Mouse (Mus musculus) embryonic facial prominence, embryonic 11.5 days (tissue): ENCODE data around the gene Satb1. TPM values are rescaled to one million over a fixed set of nuclear protein-coding genes. Genes with fewer than 3 reads are reported as not detected.

Source experiments
- ATAC-seq: fragments of 200-750 bp; cut with Nextera tagmentation; replicated peaks from 2 replicates; pipeline ENCODE4 v1.8.0; 2017; ENCODE audit warnings: low read depth; ENCODE audit not compliant: insufficient number of reproducible peaks, low FRiP score, low TSS enrichment
- DNase-seq: peaks from one replicate; pipeline ENCODE4 v3.0.0-alpha.2; 2015; ENCODE audit warnings: low spot score
- H3K27ac ChIP-seq: fragments of 300-500 bp; sonication (generic); replicated peaks from 2 replicates; pipeline ENCODE4 v1.5.1; 2014; ENCODE audit warnings: mild to moderate bottlenecking, low read depth, low read length, control low read depth
- H3K27me3 ChIP-seq: fragments of 300-500 bp; sonication (generic); 2 replicates; pipeline ENCODE4 v1.6.1; 2014; ENCODE audit warnings: mild to moderate bottlenecking, low read length, moderate library complexity, mixed read lengths; ENCODE audit not compliant: control insufficient read depth, insufficient read depth
- H3K36me3 ChIP-seq: fragments of 300-500 bp; sonication (generic); replicated peaks from 2 replicates; pipeline ENCODE4 v1.6.1; 2014; ENCODE audit warnings: low read depth, mild to moderate bottlenecking, low read length, moderate library complexity, mixed read lengths; ENCODE audit not compliant: control insufficient read depth, insufficient read depth
- H3K4me1 ChIP-seq: fragments of 300-500 bp; sonication (generic); 2 replicates; pipeline ENCODE4 v1.6.1; 2014; ENCODE audit warnings: low read length, mixed read lengths; ENCODE audit not compliant: control insufficient read depth, insufficient read depth
- H3K4me2 ChIP-seq: fragments of 300-500 bp; sonication (generic); 2 replicates; pipeline ENCODE4 v1.6.1; 2014; ENCODE audit warnings: low read depth, mild to moderate bottlenecking, control low read depth, low read length, moderate library complexity
- H3K4me3 ChIP-seq: fragments of 300-500 bp; sonication (generic); 2 replicates; pipeline ENCODE4 v1.5.1; 2014; ENCODE audit warnings: low read depth, low read length, control low read depth
- H3K9ac ChIP-seq: fragments of 300-500 bp; sonication (generic); replicated peaks from 2 replicates; pipeline ENCODE4 v1.6.1; 2014; ENCODE audit warnings: mild to moderate bottlenecking, control low read depth, low read length
- H3K9me3 ChIP-seq: fragments of 300-500 bp; sonication (generic); replicated peaks from 2 replicates; pipeline ENCODE4 v1.6.1; 2016; ENCODE audit warnings: mild to moderate bottlenecking, low read length, inconsistent platforms, mixed read lengths; ENCODE audit not compliant: control insufficient read depth
- WGBS: fragments of 180-500 bp; shearing (Covaris S2); extraction: QIAGEN DNeasy Blood & Tissue Kit; methylation state at CpG from one replicate; pipeline ENCODE4 v1.1.7; 2014; 5-methylcytosine and 5-hydroxymethylcytosine counted together
- polyA plus RNA-seq: library from polyadenylated mRNA; unstranded; fragments of >200 nt; fragmentation: Nextera tagmentation; extraction: Ambion mirVana; gene quantifications from 2 replicates; pipeline ENCODE4 v1.2.1, GENCODE M21; 2014

Satb1 gene
- polyA plus RNA-seq, 1 experiment from 2014 or later, result 17.3 TPM

- peak; percentile 80 for ATAC-seq
Measured at GRCm38 (mm10) chr17:51812942-51813783, 19.9 kb downstream of the Satb1 start.

GRCm38 (mm10) chr17:51812261-51812941 lies 20.7 kb downstream of the Satb1 start:
- peak; percentile 60 for DNase-seq
- under 1% methylated on average over 36 of the region's 48 CpGs for WGBS
- H3K27ac ChIP-seq, result peak overlapping the region; percentile 77
- no peaks in the 10 kb centered on the region for H3K27me3 ChIP-seq
- H3K4me3 ChIP-seq, result peak overlapping the region; percentile 86
- no peaks in the 10 kb centered on the region for H3K4me1 ChIP-seq
- ATAC-seq, result peak; percentile 68
- no peaks in the 10 kb centered on the region for H3K9me3 ChIP-seq
- H3K4me2 ChIP-seq, result peak overlapping the region; percentile 77
- no peaks in the 10 kb centered on the region for H3K36me3 ChIP-seq
- peak overlapping the region; percentile 78 for H3K9ac ChIP-seq

More at GRCm38 (mm10) chr17:51812942-51813783, 19.9 kb downstream of the Satb1 start:
- Histone ChIP-seq H3K4me1 (no peaks in the 10 kb centered on the region), H3K9me3 (no peaks in the 10 kb centered on the region), H3K4me3 (peak overlapping the region; percentile 86), H3K4me2 (peak overlapping the region; percentile 77), H3K27ac (peak overlapping the region; percentile 77), H3K9ac (peak overlapping the region; percentile 78), H3K27me3 (no peaks in the 10 kb centered on the region), H3K36me3 (no peaks in the 10 kb centered on the region)
- under 1% methylated on average over 73 of the region's 115 CpGs for WGBS
- DNase-seq, result peak; percentile 74

- Histone ChIP-seq H3K4me1 (no peaks in the 10 kb centered on the region), H3K36me3 (no peaks in the 10 kb centered on the region), H3K4me2 (peak overlapping the region; percentile 77), H3K27ac (no peak overlapping the region), H3K9me3 (no peaks in the 10 kb centered on the region), H3K4me3 (peak overlapping the region; percentile 86), H3K9ac (peak overlapping the region; percentile 78), H3K27me3 (no peaks in the 10 kb centered on the region)
- peak; percentile 20; the same call in 1 of the 2 replicates for ATAC-seq
- peak; percentile 33 for DNase-seq
- under 1% methylated on average over 11 of the region's 11 CpGs for WGBS
Measured at GRCm38 (mm10) chr17:51811911-51812260, 21.2 kb downstream of the Satb1 start.

- Histone ChIP-seq H3K9ac (peak overlapping the region; percentile 78), H3K27me3 (no peaks in the 10 kb centered on the region), H3K9me3 (no peaks in the 10 kb centered on the region), H3K4me3 (peak overlapping the region; percentile 86), H3K27ac (no peak overlapping the region), H3K4me2 (peak overlapping the region; percentile 77), H3K4me1 (no peaks in the 10 kb centered on the region), H3K36me3 (no peaks in the 10 kb centered on the region)
- ATAC-seq (no peak), DNase-seq (peak; percentile 77)
- whole genome bisulfite sequencing, result 4% methylated on average over 8 of the region's 8 CpGs
Measured at GRCm38 (mm10) chr17:51811086-51811868, 21.8 kb downstream of the Satb1 start.

- WGBS, result 71% methylated on average over 5 of the region's 5 CpGs
- Histone ChIP-seq H3K4me3 (no peak overlapping the region), H3K27ac (no peak overlapping the region), H3K4me2 (no peak overlapping the region), H3K36me3 (no peaks in the 10 kb centered on the region), H3K9me3 (no peaks in the 10 kb centered on the region), H3K9ac (no peak overlapping the region), H3K4me1 (no peaks in the 10 kb centered on the region), H3K27me3 (no peaks in the 10 kb centered on the region)
- no peak for DNase-seq
- ATAC-seq, result no peak
Measured at GRCm38 (mm10) chr17:51807429-51807828, 25.7 kb downstream of the Satb1 start.

GRCm38 (mm10) chr17:51806124-51806960 lies 26.7 kb downstream of the Satb1 start:
- Histone ChIP-seq H3K4me1 (no peaks in the 10 kb centered on the region), H3K4me2 (no peak overlapping the region), H3K27me3 (no peaks in the 10 kb centered on the region), H3K9ac (no peak overlapping the region), H3K9me3 (no peaks in the 10 kb centered on the region), H3K27ac (no peak overlapping the region), H3K4me3 (no peak overlapping the region), H3K36me3 (no peaks in the 10 kb centered on the region)
- 83% methylated on average over 12 of the region's 12 CpGs for WGBS
- ATAC-seq (no peak), DNase-seq (no peak)

- H3K27me3 ChIP-seq, result no peaks in the 10 kb centered on the region
- no peak overlapping the region for H3K9ac ChIP-seq
- DNase-seq, result no peak
- no peaks in the 10 kb centered on the region for H3K9me3 ChIP-seq
- H3K4me3 ChIP-seq, result no peak overlapping the region
- H3K27ac ChIP-seq, result no peak overlapping the region
- H3K4me1 ChIP-seq, result no peaks in the 10 kb centered on the region
- 89% methylated on average over 6 of the region's 6 CpGs for WGBS
- no peaks in the 10 kb centered on the region for H3K36me3 ChIP-seq
- ATAC-seq, result no peak
- no peak overlapping the region for H3K4me2 ChIP-seq
Measured at GRCm38 (mm10) chr17:51800208-51800607, 32.9 kb downstream of the Satb1 start.
